Mouse (Mus musculus) forebrain, embryonic 10.5 days (tissue): ENCODE data around the gene Themis2. TPM values are rescaled to one million over a fixed set of nuclear protein-coding genes. Genes with fewer than 3 reads are reported as not detected.
"Not testable (repeated sequence)": the region's sequence is repeated elsewhere in the genome, so short reads cannot be mapped to it uniquely, and the experiment has no call there.

ENCODE experiments used
- DNase-seq: peaks from one replicate; pipeline ENCODE4 v3.0.0-alpha.2; 2017; ENCODE audit warnings: low spot score; ENCODE audit errors: extremely low spot score
- H3K27ac ChIP-seq: fragments of 300-500 bp; sonication (generic); 2 replicates; pipeline ENCODE4 v1.5.1; 2016; ENCODE audit warnings: mild to moderate bottlenecking
- H3K27me3 ChIP-seq: fragments of 300-500 bp; sonication (generic); 2 replicates; pipeline ENCODE4 v1.6.1; 2016; ENCODE audit warnings: mild to moderate bottlenecking; ENCODE audit not compliant: poor library complexity, severe bottlenecking
- H3K36me3 ChIP-seq: fragments of 300-500 bp; sonication (generic); replicated peaks from 2 replicates; pipeline ENCODE4 v1.6.1; 2016; ENCODE audit warnings: mild to moderate bottlenecking, moderate library complexity
- H3K4me1 ChIP-seq: fragments of 300-500 bp; sonication (generic); 2 replicates; pipeline ENCODE4 v1.6.1; 2016
- H3K4me3 ChIP-seq: fragments of 300-500 bp; sonication (generic); 2 replicates; pipeline ENCODE4 v1.5.1; 2016; ENCODE audit warnings: mild to moderate bottlenecking, moderate library complexity
- H3K9me3 ChIP-seq: fragments of 300-500 bp; sonication (generic); 2 replicates; pipeline ENCODE4 v1.6.1; 2016; ENCODE audit warnings: mild to moderate bottlenecking, moderate library complexity
- WGBS: fragments of 180-500 bp; shearing (Covaris S2); methylation state at CpG from one replicate; pipeline ENCODE4 v1.1.7; 2016; 5-methylcytosine and 5-hydroxymethylcytosine counted together
- polyA plus RNA-seq: library from polyadenylated mRNA; unstranded; fragments of >200 nt; fragmentation: Nextera tagmentation; extraction: Ambion mirVana; gene quantifications from 2 replicates; pipeline ENCODE4 v1.2.1, GENCODE M21; 2016

Gene Themis2
- polyA plus RNA-seq, 1 experiment from 2014 or later, result 0.93 TPM

- H3K36me3 ChIP-seq, DNase-seq, H3K27me3 ChIP-seq, H3K4me3 ChIP-seq, H3K9me3 ChIP-seq, H3K27ac ChIP-seq: not testable (repeated sequence)
- WGBS, result 92% methylated on average over 9 of the region's 9 CpGs
- H3K4me1 ChIP-seq, result peaks cover 14% of the 10 kb centered on the region
Measured at GRCm38 (mm10) chr4:132737154-132737553, 59.0 kb downstream of the Themis2 start.

- Histone ChIP-seq H3K9me3 (no peaks in the 10 kb centered on the region), H3K4me1 (peaks cover 25% of the 10 kb centered on the region), H3K27ac (no peak overlapping the region), H3K4me3 (no peak overlapping the region), H3K27me3 (no peaks in the 10 kb centered on the region), H3K36me3 (no peaks in the 10 kb centered on the region; the same call in 1 of the 2 replicates)
- no peak for DNase-seq
- WGBS, result 65% methylated on average over 3 of the region's 3 CpGs
Measured at GRCm38 (mm10) chr4:132735894-132736293, 60.3 kb downstream of the Themis2 start.

DNA sequence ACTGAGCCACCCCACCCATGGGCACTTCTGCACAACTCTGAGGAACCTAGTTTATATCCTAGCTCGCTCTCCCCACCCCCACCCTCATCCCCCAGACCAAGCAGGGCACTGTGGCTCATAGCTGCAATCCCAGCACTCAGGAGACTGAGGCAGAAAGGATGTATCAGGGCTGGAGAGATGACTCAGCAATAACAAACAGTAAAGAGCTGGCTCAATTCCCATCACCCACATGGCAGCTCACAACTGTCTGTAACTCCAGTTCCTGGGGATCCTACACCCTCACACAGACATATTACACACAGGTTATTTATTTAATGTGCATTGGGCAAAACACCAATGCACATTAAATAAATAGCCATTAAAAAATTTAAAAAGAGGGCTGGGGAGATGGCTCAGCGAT is 60.8 kb downstream of the Themis2 start:
- no peaks in the 10 kb centered on the region for H3K27me3 ChIP-seq
- H3K27ac ChIP-seq, result no peak overlapping the region
- 96% methylated on average over 2 of the region's 2 CpGs for WGBS
- DNase-seq, result no peak
- H3K4me3 ChIP-seq, result no peak overlapping the region
- no peaks in the 10 kb centered on the region for H3K9me3 ChIP-seq
- H3K36me3 ChIP-seq, result no peaks in the 10 kb centered on the region; the same call in 1 of the 2 replicates
- peaks cover 25% of the 10 kb centered on the region for H3K4me1 ChIP-seq

- H3K27ac ChIP-seq, result no peak overlapping the region
- no peak overlapping the region for H3K4me3 ChIP-seq
- H3K36me3 ChIP-seq, result no peaks in the 10 kb centered on the region; the same call in 1 of the 2 replicates
- H3K27me3 ChIP-seq, result no peaks in the 10 kb centered on the region
- 95% methylated on average over 2 of the region's 2 CpGs for WGBS
- peaks cover 25% of the 10 kb centered on the region for H3K4me1 ChIP-seq
- no peak for DNase-seq
- H3K9me3 ChIP-seq, result no peaks in the 10 kb centered on the region
Measured at GRCm38 (mm10) chr4:132734766-132735165, 61.4 kb downstream of the Themis2 start.

DNA sequence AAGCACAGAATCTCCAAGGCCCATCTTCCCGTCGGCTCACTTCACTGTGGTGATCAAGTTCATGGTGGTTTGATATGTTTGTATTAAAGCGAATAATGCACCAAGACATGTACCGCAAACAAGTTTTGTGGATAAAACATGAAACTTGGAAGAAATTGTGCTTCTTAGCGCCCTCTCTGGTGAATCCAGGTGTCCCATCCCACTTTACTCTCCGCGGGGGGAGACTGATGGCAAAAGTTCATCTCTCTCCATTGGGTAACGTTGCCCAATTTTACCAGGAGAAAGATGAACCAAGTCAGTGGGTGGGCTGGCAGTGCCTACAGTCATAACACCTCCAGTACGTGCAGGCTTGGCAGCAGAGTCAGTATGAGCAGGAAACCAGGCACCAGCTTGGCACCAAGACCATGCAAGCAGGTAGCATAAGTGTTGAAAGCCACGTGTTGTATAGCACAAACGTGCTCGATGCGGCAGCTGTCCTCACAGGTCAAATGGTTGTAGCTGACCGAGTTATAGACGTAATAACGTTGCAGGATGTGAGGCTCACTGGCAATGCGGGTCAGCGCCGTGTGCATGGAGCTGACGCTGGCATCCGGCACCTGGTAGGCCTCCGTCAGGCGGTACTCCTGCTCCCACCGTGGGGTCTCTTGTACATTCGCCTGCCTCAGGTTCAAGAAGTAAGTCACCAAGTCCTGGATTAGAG is 63.0 kb downstream of the Themis2 start:
- WGBS, result 92% methylated on average over 25 of the region's 25 CpGs
- peaks cover 25% of the 10 kb centered on the region for H3K4me1 ChIP-seq
- H3K9me3 ChIP-seq, result no peaks in the 10 kb centered on the region
- no peak overlapping the region for H3K27ac ChIP-seq
- no peak overlapping the region for H3K4me3 ChIP-seq
- no peaks in the 10 kb centered on the region for H3K27me3 ChIP-seq
- H3K36me3 ChIP-seq, result 0 out of 2 replicates have a peak, but pooled peaks cover under 1% of the 10 kb centered on the region
- DNase-seq, result no peak

- no peaks in the 10 kb centered on the region for H3K27me3 ChIP-seq
- DNase-seq, result peak; percentile 85
- no peaks in the 10 kb centered on the region for H3K9me3 ChIP-seq
- WGBS, result 3% methylated on average over 34 of the region's 34 CpGs
- peaks cover 10% of the 10 kb centered on the region for H3K36me3 ChIP-seq
- H3K4me1 ChIP-seq, result peaks cover 25% of the 10 kb centered on the region
- peak within 1 kb of the TSS; percentile 37 for H3K27ac ChIP-seq
- peak within 1 kb of the TSS; percentile 55 for H3K4me3 ChIP-seq
Measured at GRCm38 (mm10) chr4:132732148-132732684, 64.0 kb downstream of the Themis2 start, which contains the start of gene Xkr8. TSS of gene Xkr8 (minus strand) at chr4:132732546.

Other genes starting within 250 kb of the Themis2 start
- 0.28 and 0.32 TPM in 2 replicates for gene Ptafr, start 232.3 kb downstream of the Themis2 start, polyA plus RNA-seq
- 35.6 and 39.1 TPM in 2 replicates for gene Eya3, start 157.4 kb downstream of the Themis2 start, polyA plus RNA-seq
- 4.4 and 5.0 TPM in 2 replicates for gene Xkr8, start 63.8 kb downstream of the Themis2 start, polyA plus RNA-seq
- gene Smpdl3b, start 39.1 kb downstream of the Themis2 start, polyA plus RNA-seq, result 4.7 and 4.9 TPM in 2 replicates
- gene Rpa2, start 28.1 kb downstream of the Themis2 start, polyA plus RNA-seq, result 221 and 222 TPM in 2 replicates
- gene Ppp1r8, start 46.8 kb upstream of the Themis2 start, polyA plus RNA-seq, result 85.0 and 88.9 TPM in 2 replicates
- gene Stx12, start 88.1 kb upstream of the Themis2 start, polyA plus RNA-seq, result 52.8 and 53.9 TPM in 2 replicates
- 29.7 and 32.2 TPM in 2 replicates for gene Fam76a, start 126.2 kb upstream of the Themis2 start, polyA plus RNA-seq
- 0.06 and 0.11 TPM in 2 replicates for gene Fgr, start 177.7 kb upstream of the Themis2 start, polyA plus RNA-seq
- gene Ahdc1, start 214.9 kb upstream of the Themis2 start, polyA plus RNA-seq, result 5.8 and 7.4 TPM in 2 replicates